Mouse (Mus musculus) retina, adult 2 months (tissue): ENCODE measurements around the gene Olfr746.

ENCODE experiments used
- DNase-seq: peaks from one replicate; pipeline ENCODE4 v3.0.0-alpha.2; 2012; ENCODE audit warnings: low read depth, low spot score

Gene Olfr746

GRCm38 (mm10) chr14:50646783-50647182, at the start of gene Olfr746:
Gene Olfr746 (plus strand): TSS chr14:50647083.
- no peak for DNase-seq

DNA sequence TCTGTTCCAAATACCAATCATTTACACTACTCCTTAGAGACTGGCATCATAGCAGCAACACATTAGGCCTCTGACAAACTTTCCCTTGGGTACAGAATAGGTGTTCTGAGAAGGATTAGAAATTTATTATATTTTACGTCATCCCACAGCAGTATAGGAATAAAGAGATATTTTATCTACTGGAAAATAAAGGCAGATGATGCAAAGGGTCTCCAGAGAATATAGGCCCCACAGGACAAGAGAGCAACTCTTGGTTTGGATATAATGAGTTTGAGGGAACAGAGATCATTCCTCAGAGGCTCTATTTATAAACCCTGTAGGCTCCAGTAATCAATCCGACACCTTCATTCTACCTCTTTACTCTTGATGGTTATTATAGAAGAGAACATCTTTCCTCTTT, 32.3 kb upstream of the Olfr746 start, which contains the start of gene Olfr744:
Gene Olfr744 (plus strand): TSS at position 301 of the 400 bp plus-strand sequence.
- DNase-seq, result no peak

- DNase-seq, result no peak
These were observed 7.8 kb upstream of the Olfr746 start, which contains the start of gene Olfr745 for GRCm38 (mm10) chr14:50639088-50639487. Gene Olfr745 (plus strand): TSS chr14:50639388.

DNA sequence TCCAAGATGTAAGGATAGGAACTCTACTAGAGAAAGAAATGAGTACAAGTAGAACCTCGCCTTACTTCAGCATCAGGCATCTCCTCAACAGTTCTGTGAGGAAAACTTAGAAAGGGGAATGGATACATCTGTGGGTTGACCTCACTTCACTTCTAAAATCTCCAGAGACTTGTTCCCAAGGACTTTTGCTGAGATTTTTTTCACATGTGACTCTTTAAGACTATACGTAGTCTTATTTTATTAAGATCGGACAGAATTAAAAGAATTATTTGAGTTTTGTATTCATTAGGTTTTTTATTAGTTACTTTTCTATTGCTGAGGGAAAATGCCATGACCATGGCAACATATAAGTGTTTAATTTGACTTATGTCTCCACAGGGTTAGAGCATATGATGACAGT, 46.2 kb downstream of the Olfr746 start, which contains the start of gene Olfr747:
Gene Olfr747 (minus strand): TSS at position 101 of the 400 bp plus-strand sequence.
- no peak for DNase-seq
